Mouse (Mus musculus): ENCODE results near the gene Sptbn2.

DNA sequence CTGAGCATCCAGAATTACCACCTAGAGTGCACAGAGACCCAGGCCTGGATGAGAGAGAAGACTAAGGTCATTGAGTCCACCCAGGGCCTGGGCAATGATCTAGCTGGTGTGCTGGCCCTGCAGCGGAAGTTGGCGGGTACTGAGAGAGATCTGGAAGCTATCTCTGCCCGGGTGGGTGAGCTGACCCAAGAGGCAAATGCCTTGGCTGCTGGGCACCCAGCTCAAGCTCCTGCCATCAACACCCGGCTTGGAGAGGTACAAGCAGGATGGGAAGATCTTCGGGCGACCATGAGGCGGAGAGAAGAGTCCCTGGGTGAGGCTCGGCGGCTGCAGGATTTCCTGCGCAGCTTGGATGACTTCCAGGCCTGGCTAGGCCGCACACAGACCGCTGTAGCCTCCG is 26.9 kb downstream of the Sptbn2 start:
- TF ChIP-seq GATA1 (IDR thresholded peaks at IDR 0.05; ENCODE audit: low read length) (no peak), TAL1 (IDR thresholded peaks at IDR 0.05; ENCODE audit: low read length) (no peak)
